Mouse (Mus musculus) cerebellum, adult 9-10 months (tissue): ENCODE measurements around the gene Gm12216.

Experiments
- DNase-seq: peaks from one replicate; pipeline ENCODE4 v3.0.0; 2022

Gm12216 gene

GRCm38 (mm10) chr11:53792986-53793385 is 66.1 kb downstream of the Gm12216 start:
- no peak for DNase-seq

GRCm38 (mm10) chr11:53789277-53789676 is 69.8 kb downstream of the Gm12216 start:
- no peak for DNase-seq

- no peak for DNase-seq
These were observed 70.9 kb downstream of the Gm12216 start for GRCm38 (mm10) chr11:53788196-53788595.

GRCm38 (mm10) chr11:53786058-53787031 is 72.7 kb downstream of the Gm12216 start:
- peak; percentile 23 for DNase-seq

GRCm38 (mm10) chr11:53785311-53785936 is 73.6 kb downstream of the Gm12216 start:
- DNase-seq, result no peak

GRCm38 (mm10) chr11:53783288-53783687 is 75.8 kb downstream of the Gm12216 start:
- DNase-seq, result no peak

- no peak for DNase-seq
These were observed 77.1 kb downstream of the Gm12216 start for GRCm38 (mm10) chr11:53781964-53782363.

- DNase-seq, result no peak
These were observed 77.8 kb downstream of the Gm12216 start for GRCm38 (mm10) chr11:53781201-53781775.

- no peak for DNase-seq
These were observed 78.8 kb downstream of the Gm12216 start for GRCm38 (mm10) chr11:53780262-53780661.

- no peak for DNase-seq
These were observed 79.2 kb downstream of the Gm12216 start for GRCm38 (mm10) chr11:53779808-53780207.

GRCm38 (mm10) chr11:53778455-53778854 is 80.6 kb downstream of the Gm12216 start:
- DNase-seq, result no peak

GRCm38 (mm10) chr11:53777736-53778135 is 81.3 kb downstream of the Gm12216 start:
- no peak for DNase-seq

GRCm38 (mm10) chr11:53774659-53775255 is 84.3 kb downstream of the Gm12216 start:
- DNase-seq, result no peak

- no peak for DNase-seq
These were observed 85.3 kb downstream of the Gm12216 start for GRCm38 (mm10) chr11:53773641-53774360.

- DNase-seq, result no peak
These were observed 86.0 kb downstream of the Gm12216 start, which contains the start of gene Gm17334 for GRCm38 (mm10) chr11:53773087-53773486. TSS of gene Gm17334 (minus strand) at chr11:53773187.

- no peak for DNase-seq
These were observed 86.5 kb downstream of the Gm12216 start for GRCm38 (mm10) chr11:53772536-53772935.

GRCm38 (mm10) chr11:53771001-53771744 is 87.9 kb downstream of the Gm12216 start:
- DNase-seq, result no peak

- peak; percentile 39 for DNase-seq
These were observed 88.8 kb downstream of the Gm12216 start for GRCm38 (mm10) chr11:53770125-53770791.

GRCm38 (mm10) chr11:53769760-53770124 is 89.3 kb downstream of the Gm12216 start, which contains the start of gene Irf1:
TSS of gene Irf1 (plus strand) at chr11:53770014.
- peak; percentile 65 for DNase-seq

- no peak for DNase-seq
These were observed 89.9 kb downstream of the Gm12216 start for GRCm38 (mm10) chr11:53769185-53769576.
